Mouse (Mus musculus) cerebellum, adult 2 months (tissue): ENCODE results near the gene Yif1a.

Source experiments
- CTCF ChIP-seq: fragments of 200-500 bp; IDR thresholded peaks from 2 replicates; pipeline ENCODE4 v1.5.1; 2011; ENCODE audit warnings: low read depth, mild to moderate bottlenecking, control low read depth, low read length, moderate library complexity, borderline replicate concordance; ENCODE audit not compliant: insufficient read depth
- POLR2A ChIP-seq: fragments of 200-500 bp; IDR thresholded peaks from 2 replicates; pipeline ENCODE4 v1.6.1; 2011; ENCODE audit warnings: low read length, control low read depth, borderline replicate concordance; ENCODE audit not compliant: insufficient read depth

- no peak for TF ChIP-seq CTCF
- TF ChIP-seq POLR2A, result no peak
Observed at GRCm38 (mm10) chr19:5039301-5040114, 48.8 kb upstream of the Yif1a start.
